Mouse (Mus musculus) E14TG2a.4 (cell line): Measurements from ENCODE around the gene En2.
A peak's percentile ranks its signal among the peaks of the same experiment; 100 is the strongest.

Source experiments
- H3K27me3 ChIP-seq: 2 replicates; pipeline ENCODE4 v1.6.1; 2014; ENCODE audit warnings: low read length, control low read depth; ENCODE audit not compliant: insufficient read depth
- H3K36me3 ChIP-seq: 2 replicates; pipeline ENCODE4 v1.6.1; 2014; ENCODE audit warnings: low read length, control low read depth; ENCODE audit not compliant: insufficient read depth
- H3K4me1 ChIP-seq: replicated peaks from 2 replicates; pipeline ENCODE4 v1.6.1; 2014; ENCODE audit warnings: low read depth, low read length, control low read depth
- H3K4me3 ChIP-seq: replicated peaks from 2 replicates; pipeline ENCODE4 v1.5.1; 2014; ENCODE audit warnings: mild to moderate bottlenecking, low read length
- H3K9me3 ChIP-seq: 2 replicates; pipeline ENCODE4 v1.6.1; 2014; ENCODE audit warnings: low read length, control low read depth
- CTCF ChIP-seq: conservative IDR thresholded peaks from 2 replicates; pipeline ENCODE4 v1.5.1; 2014; ENCODE audit warnings: low read length
- NANOG ChIP-seq: IDR thresholded peaks from 2 replicates; pipeline ENCODE4 v1.6.1; 2014; ENCODE audit warnings: borderline replicate concordance, low read length, mixed read lengths
- POU5F1 ChIP-seq: IDR thresholded peaks from 2 replicates; pipeline ENCODE4 v1.6.1; 2014; ENCODE audit warnings: low read length, borderline replicate concordance

The En2 gene

DNA sequence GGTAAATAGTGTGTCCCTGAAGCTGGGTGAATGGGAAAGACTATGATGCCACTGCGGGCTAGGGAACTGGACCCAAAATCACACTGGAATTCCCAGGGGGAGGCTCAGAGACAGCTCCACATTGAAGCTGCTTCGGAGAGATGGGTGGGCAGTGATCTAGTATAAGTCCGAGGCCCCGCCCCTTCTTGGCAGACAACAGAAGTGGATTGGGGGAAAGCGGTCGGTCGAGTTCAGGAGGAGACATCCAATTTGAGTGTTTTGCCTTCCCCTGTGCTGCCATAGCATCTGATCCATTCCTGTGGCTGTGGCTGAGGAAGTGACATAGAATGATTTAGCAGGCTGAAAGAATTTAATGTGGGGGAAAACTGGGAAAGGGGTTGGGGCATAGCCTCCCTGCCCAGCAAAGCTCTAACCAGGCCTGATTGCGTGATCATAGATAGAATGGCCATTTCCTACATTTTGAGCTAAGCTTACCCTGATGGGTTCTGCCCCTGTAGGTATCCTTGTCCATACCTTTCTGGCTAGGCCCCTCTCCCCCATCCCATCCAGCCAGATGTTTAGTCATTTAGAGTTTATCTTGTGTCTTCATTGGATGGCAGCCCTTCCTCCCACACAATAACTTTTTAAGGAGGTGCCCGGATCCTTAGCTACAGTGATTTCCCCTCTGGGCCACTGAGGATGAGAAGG, 8.3 kb upstream of the En2 start:
- Histone ChIP-seq H3K27me3 (peaks cover 94% of the 10 kb centered on the region), H3K4me1 (peaks cover 45% of the 10 kb centered on the region), H3K9me3 (peaks cover 3% of the 10 kb centered on the region; the same call in 1 of the 2 replicates), H3K4me3 (0 out of 2 replicates have a peak overlapping the region, but pooled peaks have one; percentile 46), H3K36me3 (no peaks in the 10 kb centered on the region)
- TF ChIP-seq POU5F1 (no peak), CTCF (no peak), NANOG (no peak)

DNA sequence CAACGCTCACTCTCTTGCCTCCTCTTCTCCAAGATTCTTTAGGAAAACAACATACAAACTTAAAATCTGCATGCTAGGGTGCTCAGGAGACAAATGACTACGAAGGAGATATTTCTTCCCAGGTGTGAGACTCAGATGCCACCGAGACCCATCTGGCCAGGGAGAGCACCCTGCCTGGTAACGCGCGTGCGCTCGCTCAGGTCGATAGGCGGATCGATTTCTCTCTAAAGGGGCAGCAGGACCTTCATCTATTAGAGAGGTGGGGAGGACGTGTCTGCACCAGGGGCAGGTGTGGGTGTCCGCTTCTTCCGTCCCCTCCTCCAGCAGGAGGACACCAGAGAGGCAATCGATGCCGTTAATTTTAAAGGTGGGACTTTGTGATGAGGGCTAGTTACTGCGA, 7.7 kb upstream of the En2 start:
- Histone ChIP-seq H3K27me3 (peaks cover 94% of the 10 kb centered on the region), H3K9me3 (peaks cover 3% of the 10 kb centered on the region; the same call in 1 of the 2 replicates), H3K36me3 (no peaks in the 10 kb centered on the region), H3K4me1 (peaks cover 46% of the 10 kb centered on the region), H3K4me3 (peak overlapping the region; percentile 46)
- TF ChIP-seq CTCF = no peak
- no peak for TF ChIP-seq POU5F1
- TF ChIP-seq NANOG = no peak

DNA sequence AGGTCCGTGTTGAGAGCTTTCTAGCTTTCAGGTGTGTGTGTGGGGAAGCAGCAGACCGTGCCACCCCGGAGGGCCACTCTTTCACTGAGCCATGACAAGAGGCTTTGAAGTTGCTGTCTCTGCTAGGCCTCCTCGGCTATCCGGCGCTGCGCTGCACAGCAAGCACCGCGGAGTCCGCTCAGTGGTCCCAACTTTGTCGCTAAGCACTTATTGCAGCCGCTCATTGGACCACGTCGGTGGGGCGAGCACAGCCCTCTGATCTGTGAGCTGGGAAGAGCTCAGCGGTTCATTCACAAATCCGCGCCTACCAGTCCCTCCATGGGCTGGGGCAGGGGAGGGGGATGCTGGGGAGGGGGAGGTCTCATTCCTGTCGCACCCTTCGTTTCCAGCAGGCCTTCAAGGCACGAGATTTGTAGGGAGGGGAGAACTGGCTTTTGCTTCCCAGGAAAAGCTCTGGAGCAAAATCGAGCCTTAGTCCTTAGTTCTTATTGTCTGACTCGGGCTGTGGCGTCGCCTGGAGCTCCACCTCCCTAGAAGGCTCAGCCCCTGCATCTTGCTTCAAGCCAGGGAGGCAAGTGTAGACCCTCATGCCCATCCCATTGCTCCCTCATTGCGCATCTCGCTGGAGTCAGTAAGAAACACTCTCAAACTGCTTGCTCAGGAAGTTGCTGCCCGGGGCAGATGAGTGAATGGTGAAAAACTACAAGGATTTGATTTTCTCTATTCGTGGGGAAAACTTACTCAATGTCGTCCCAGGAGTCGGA, 7.0 kb upstream of the En2 start:
- Histone ChIP-seq H3K36me3 (no peaks in the 10 kb centered on the region), H3K4me3 (peak overlapping the region; percentile 46), H3K4me1 (peaks cover 46% of the 10 kb centered on the region), H3K9me3 (peaks cover 3% of the 10 kb centered on the region; the same call in 1 of the 2 replicates), H3K27me3 (peaks cover 93% of the 10 kb centered on the region)
- TF ChIP-seq CTCF (no peak), POU5F1 (no peak), NANOG (no peak)

DNA sequence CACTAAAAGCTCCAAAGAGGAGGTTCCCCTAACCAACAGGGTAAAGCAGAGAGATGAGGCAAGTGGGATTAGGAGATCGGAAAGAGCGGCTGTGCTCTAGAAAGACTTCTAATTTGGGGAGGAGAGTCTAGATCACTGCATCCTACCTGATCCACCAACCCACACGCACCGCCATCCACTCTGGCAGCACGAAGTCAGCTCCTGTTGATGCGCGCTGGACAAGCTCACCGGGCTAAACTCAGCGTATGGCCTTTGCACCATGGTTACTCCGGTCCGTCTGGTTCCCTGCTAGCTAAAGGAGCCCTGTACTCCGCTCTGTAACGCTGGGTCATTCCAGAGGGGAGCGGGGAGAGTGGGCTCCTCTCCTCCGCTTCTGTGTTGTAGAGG, 6.4 kb upstream of the En2 start:
- no peaks in the 10 kb centered on the region for H3K36me3 ChIP-seq
- H3K9me3 ChIP-seq = peaks cover 3% of the 10 kb centered on the region; the same call in 1 of the 2 replicates
- H3K4me3 ChIP-seq = peak overlapping the region; percentile 46
- peaks cover 93% of the 10 kb centered on the region for H3K27me3 ChIP-seq
- no peak for TF ChIP-seq CTCF
- H3K4me1 ChIP-seq = peaks cover 46% of the 10 kb centered on the region

DNA sequence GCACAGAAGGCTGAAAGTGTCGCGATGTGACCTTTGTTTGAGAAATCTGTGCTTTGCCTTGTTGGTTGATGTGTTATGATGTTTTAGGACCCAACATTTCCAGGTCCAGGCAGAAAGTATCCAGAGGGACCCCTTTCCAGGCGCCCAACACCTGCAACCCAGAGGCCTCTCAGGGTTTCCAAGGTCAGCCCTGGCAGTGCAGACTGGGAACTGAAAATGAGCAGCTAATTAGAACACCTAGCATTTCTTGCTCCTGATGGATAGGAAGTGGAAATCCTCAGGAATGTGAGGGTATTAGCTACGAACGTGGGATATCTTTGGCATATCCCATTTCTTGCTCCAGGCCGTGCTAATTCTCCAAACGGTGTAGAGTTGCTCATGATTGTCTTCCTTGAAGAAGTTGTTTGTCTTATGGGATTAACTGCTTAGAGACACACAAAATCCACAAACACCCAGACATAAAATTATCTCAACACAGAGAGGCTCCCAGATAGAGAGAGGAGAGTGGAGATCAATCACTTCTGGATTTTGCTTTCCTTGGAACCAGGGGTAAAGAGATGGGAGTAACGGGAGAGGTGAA, 5.5 kb upstream of the En2 start:
- peaks cover 95% of the 10 kb centered on the region for H3K27me3 ChIP-seq
- no peak overlapping the region for H3K4me3 ChIP-seq
- no peaks in the 10 kb centered on the region for H3K36me3 ChIP-seq
- no peak for TF ChIP-seq CTCF
- no peak for TF ChIP-seq POU5F1
- no peak for TF ChIP-seq NANOG
- H3K9me3 ChIP-seq = peaks cover 3% of the 10 kb centered on the region; the same call in 1 of the 2 replicates
- H3K4me1 ChIP-seq = peaks cover 48% of the 10 kb centered on the region

DNA sequence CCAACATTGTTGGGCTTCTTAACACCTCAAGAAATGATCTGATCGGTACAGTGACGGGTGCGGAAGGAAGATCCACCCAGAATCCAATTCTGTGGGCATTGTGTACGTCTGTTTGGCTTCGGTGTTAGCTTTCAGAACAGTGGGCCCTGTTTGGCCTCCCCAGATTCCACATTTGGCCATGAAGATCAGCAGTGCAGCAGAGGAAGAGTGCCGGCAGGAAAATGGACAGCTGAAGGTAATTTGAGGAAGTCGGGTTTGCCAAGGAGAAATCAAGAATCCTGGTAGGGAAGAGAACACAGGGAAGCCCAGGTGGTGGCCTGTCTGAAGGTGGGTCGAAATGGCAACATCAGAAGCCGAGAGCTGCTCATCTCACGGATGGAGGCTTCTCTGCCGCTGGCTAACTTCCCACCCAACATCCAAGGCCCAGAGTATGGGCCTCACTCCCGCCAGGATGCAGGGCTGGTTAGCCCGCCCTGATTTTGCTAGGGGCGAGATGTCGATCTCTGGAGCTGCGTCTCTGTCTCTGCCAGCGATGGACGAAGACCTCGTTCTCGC, 4.0 kb upstream of the En2 start:
- peaks cover 91% of the 10 kb centered on the region for H3K27me3 ChIP-seq
- no peak for TF ChIP-seq NANOG
- peak overlapping the region; percentile 35; the same call in 1 of the 2 replicates for H3K4me3 ChIP-seq
- peaks cover 51% of the 10 kb centered on the region for H3K4me1 ChIP-seq
- H3K9me3 ChIP-seq = peaks cover 3% of the 10 kb centered on the region; the same call in 1 of the 2 replicates
- H3K36me3 ChIP-seq = no peaks in the 10 kb centered on the region

DNA sequence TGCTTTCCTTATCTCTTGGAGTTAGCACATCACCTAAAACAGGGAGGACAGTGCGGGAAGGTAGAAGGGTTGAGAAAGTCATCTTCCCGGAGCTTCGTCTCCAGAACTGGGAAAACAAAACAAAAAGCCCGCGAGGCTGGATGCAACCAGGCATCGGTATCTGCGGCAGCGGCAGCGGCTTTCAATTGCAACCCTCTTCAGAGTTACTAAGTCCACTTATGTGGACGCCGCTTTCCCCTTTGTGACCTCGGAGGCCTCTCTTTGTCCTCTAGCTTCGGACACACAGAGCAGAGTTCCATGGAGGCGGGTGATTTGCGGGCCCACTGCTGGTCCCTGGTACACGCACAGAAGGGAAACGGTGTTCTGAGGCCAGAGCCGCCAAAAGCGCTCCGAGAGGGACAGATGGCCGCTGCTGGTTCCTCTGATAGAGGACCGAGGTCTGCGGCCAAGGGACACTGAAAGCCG, 3.5 kb upstream of the En2 start:
- Histone ChIP-seq H3K27me3 (peaks cover 91% of the 10 kb centered on the region), H3K9me3 (peaks cover 3% of the 10 kb centered on the region; the same call in 1 of the 2 replicates), H3K36me3 (no peaks in the 10 kb centered on the region), H3K4me3 (peak overlapping the region; percentile 35; the same call in 1 of the 2 replicates), H3K4me1 (peaks cover 49% of the 10 kb centered on the region)
- no peak for TF ChIP-seq POU5F1
- TF ChIP-seq CTCF = no peak
- no peak for TF ChIP-seq NANOG

DNA sequence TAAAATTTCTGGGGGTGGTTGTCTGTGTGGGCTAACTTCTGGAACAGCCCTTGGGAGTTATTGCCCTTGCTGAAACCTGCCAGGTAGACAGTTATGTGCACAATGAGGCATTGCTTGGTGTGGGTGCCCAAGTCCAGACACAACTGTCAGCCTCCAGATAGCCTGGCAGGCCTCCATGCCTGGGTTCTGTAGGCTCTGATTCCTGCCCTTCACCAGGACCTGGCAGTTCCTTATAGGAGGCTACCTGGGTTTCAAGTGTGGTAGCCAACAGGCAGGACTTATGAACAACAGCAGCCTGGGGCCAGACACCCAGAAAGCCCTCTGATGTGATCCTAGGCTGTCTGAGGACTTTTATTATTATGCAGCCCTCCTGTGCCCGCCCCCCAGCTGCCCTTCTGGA, 1.6 kb upstream of the En2 start:
- H3K36me3 ChIP-seq = no peaks in the 10 kb centered on the region
- H3K9me3 ChIP-seq = peaks cover 3% of the 10 kb centered on the region; the same call in 1 of the 2 replicates
- peaks cover 49% of the 10 kb centered on the region for H3K4me1 ChIP-seq
- H3K4me3 ChIP-seq = no peak overlapping the region
- peaks cover 91% of the 10 kb centered on the region for H3K27me3 ChIP-seq
- TF ChIP-seq POU5F1 (no peak), CTCF (no peak), NANOG (no peak)
